Mouse (Mus musculus) urinary bladder, adult 18-20 months (tissue): ENCODE measurements around the gene Lyg2.
A peak's percentile ranks its signal among the peaks of the same experiment; 100 is the strongest.

Experiments
- DNase-seq, 2 experiments: peaks; one replicate each; pipeline ENCODE4 v3.0.0; 2022; ENCODE audit warnings: low spot score in 2 of 2, mixed read lengths in 2 of 2

The Lyg2 gene

DNA sequence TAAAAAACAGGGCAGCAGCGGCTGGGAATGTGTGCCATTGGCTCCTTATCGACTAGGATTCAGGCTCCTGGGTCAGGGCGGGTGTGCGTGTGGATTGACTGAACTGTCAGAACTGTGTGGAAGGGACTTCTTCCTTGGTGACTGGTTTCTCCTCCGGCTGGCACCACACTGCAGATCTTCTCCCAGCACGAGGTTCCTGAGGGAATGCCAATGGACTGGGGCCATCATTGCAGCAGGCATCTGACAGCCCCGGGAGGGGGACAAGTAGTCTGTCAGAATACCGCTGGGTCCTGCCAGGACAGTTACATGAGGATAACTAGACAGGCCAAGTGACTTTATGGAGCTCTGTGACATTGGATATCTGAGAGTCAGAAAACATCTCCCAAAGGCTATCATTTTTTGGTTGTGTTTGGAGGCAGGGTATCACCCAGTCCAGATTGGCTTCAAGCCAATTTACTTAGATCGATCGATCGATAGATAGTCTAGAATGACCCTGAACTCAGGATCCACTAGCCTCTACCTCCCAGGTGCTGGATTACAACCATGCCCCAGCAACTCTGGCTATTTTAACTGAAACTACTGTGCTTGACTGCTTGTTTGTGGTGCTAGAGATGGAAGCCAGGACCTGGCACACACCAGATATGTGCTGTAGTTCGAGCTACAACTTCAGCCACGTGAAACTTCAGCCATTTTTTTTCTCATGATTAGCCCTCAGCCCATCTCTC, 38.4 kb downstream of the Lyg2 start:
- DNase-seq: no peak

DNA sequence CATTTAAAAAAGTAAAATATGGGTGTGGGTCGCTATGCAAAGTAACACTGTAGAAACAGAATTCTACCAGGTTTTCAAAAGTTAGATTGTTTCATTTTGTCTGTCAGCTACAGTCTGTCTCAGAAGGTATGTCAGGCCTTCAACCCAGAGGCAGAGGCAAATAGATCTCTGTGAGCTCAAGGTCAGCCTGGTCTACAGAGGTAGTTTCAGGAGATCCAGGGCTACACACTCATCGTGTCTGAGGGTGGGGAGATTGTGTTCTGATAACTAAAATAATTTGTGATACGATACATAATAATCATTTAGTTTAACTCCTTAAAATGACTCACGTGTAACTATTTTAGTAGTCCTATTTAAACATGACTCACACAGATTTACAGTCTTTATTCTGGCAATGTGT, 43.1 kb downstream of the Lyg2 start:
- DNase-seq: no peak

- DNase-seq: peak; percentile 64 to 68
These were observed 43.9 kb downstream of the Lyg2 start for GRCm38 (mm10) chr1:37872131-37873067.

- no peak for DNase-seq
These were observed 44.6 kb downstream of the Lyg2 start, which contains the start of gene Lipt1 for GRCm38 (mm10) chr1:37871704-37872103. Gene Lipt1 (plus strand): TSS chr1:37871738.

DNA sequence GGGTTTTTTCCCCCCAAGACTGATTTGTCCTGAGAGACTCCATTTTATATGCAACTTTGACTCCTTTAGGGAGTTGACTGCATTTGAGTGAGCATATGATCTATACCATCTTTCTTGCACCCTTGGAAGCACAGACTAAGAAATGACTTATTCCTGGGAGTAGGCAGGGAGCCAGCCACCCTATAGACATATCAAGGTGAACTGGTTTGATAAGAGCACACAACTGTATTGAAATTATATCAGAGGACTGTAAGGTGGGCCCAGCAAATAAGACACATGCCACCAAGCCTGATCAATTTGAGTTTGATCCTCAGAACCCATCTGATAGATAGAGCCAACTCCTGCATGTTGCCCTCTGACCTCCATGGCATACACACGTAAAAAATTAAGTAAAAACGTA, 46.9 kb downstream of the Lyg2 start:
- no peak for DNase-seq

GRCm38 (mm10) chr1:37868640-37869039, 47.7 kb downstream of the Lyg2 start:
- no peak for DNase-seq

DNA sequence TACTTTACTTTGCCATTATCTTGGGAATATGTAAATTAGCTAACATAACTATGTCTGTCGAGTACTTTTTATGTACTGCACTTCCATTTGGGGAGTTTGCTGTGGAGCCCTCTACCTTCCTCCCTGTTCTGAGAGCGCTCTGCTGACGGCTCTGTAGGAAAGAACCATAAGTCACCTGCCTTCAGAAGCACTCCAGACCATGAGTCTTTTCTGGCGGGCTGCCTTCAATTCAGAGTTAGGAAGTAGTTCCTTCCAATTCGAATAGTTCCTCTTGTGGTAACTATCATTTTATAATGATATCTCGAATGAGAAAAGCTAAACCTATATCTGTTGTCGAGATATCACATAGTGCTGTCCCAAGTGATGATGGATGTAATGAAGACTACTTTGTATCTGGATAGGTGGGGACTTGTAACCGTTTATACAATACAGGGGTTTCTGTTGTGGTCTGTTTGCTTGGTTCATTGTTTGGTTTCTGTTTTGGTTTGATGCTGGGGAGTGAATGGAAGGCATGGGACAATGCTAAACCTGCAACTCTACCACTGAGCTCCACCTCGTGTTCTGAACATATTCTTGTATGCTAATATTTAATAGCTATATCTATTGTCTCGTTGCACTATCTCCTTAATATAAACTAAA, 48.5 kb downstream of the Lyg2 start:
- DNase-seq: no peak

DNA sequence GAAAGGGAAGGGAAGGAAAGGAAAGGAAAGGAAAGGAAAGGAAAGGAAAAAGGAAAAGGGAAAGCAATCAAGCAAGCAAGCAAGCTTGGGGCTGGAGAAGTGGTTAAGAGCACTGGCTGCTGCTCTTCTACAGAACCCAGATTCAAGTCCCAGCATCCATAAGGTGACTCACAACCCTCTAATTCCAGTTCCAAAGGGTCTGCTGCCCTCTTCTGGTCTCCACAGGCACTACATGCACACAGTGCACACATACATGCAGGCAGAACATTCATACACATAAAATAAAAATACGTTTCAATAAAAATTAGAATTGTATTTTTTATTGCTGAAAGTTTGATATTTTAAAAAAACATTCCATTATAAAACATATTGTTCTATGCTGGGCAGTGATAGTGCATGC, 49.2 kb downstream of the Lyg2 start:
- DNase-seq: no peak

DNA sequence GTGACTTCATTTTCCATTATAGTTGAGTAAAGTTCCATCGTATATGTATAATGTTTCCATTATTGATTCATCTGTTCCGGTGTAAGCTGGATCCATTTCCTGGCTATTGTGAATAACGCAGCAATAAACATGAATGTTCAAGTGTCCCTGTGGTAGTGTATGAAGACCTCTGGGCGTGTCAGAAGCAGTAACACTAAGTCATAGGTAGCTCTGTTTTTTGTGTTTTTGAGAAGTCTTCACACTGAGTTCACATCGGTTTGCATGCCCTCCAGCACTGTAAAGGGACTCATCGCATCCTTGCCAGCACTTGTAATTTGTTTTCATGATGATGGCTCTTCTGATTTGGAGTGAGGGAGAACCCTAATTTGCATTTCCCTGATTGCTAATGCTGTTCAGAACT, 50.0 kb downstream of the Lyg2 start, which contains the start of gene Tsga10:
Gene Tsga10 (minus strand): TSS at position 144 of the 400 bp plus-strand sequence.
- DNase-seq: no peak

GRCm38 (mm10) chr1:37865401-37866215, 50.7 kb downstream of the Lyg2 start:
- no peak for DNase-seq

DNA sequence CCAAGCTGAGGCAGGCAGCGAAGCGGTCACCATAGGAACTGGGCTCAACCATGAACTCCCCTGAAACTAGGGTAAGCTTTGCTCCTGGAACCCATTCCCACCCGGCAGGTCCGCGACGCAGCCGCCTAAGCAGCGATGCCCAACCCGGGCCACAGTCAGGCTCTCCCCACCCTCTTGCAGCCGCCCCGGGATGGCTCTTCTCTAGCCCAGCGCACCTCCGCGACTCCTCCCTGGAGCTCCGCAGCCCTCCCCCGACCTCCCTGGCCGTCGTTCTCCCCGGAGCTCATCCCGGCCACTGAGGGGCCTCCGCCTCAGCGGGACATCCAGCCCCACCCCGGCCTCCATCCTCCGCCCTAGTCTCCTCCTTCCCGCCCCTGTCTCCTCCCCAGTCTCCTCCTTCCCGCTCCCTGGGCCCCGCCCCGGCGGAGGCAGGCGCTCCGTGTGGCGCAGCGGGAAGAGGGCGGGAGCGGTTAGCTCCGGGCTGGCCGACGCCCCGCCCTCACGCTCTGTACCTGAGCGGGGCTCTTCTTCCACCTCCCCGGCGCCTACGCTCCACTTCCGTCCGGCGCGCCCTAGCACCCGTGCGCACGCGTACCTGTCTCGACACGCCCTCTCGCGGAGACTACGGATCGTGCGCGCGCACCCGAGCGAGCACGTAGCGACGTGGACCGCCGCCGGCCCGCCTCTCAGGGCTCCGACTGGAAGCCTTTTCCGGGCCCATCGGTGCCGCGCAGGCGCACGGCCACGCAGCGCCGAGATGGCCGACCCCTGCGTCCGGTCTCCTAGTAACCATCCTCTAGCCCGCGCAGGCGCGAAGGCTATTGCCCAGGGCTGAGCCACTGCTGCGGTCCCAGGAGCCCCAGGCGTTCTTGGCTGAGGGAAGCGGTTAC, 51.5 kb downstream of the Lyg2 start:
- DNase-seq: peak; percentile 96 to 99
